Mouse (Mus musculus) small intestine, adult 10 weeks (tissue): ENCODE measurements around the gene Agtpbp1. TPM values are rescaled to one million over a fixed set of nuclear protein-coding genes. Genes with fewer than 3 reads are reported as not detected.

Experiments used
- polyA plus RNA-seq: library from polyadenylated mRNA; stranded (reverse); fragments of 350-450 nt; fragmentation: Illumina TruSeq; extraction: RNeasy Lipid Tissue Mini Kit (QIAGEN cat#74804); gene quantifications from one replicate; pipeline ENCODE4 v1.2.3, GENCODE M21; 2014; ENCODE audit warnings: low replicate concordance

The Agtpbp1 gene
- 12.4 TPM for polyA plus RNA-seq

DNA sequence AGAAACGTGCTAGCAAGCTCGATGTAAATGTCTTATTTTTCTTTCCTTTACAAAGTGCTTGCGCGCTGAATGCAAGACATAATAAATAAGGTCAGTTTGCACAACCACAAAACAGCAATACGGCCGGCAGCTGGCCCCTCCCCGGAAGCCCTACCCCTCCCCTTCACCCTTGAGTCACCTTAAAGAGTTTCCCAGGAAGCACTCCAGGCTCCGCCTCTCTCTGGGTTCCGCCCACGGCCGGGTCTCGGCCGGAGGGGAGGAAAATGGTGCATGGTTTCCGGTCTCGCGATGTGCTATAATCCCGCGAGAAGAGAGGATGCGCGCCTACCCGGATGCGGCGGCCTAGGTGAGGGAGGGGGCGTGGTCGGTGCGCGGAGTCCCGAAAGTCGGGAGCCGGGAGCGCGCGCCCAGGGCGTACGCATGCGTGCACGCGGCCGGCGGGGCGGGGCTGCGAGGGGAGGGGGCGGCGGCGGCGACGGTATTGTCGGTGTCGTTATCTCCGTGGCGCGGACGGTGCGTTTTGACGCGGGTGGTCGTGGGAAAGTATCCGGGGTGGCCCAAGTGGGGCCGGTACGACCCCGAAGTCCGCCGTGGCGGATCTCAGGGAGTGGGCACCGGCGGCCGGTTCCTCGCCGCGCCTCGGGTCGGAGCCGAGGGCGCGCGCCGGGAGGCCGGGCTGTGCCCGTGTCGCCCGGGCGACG is at the start of gene Agtpbp1, which contains the start of gene Naa35:
Agtpbp1 (minus strand) TSS at position 281 of the 701 bp plus-strand sequence.
Naa35 (plus strand) TSS at position 313 of the 701 bp plus-strand sequence.

Other genes with a start within 250 kb of the Agtpbp1 start
- 256 TPM for gene Naa35, start within 50 bp of the Agtpbp1 start, polyA plus RNA-seq
- 72.8 TPM for gene Golm1, start 90.6 kb upstream of the Agtpbp1 start, polyA plus RNA-seq
- not detected for gene 4921517D22Rik, start 108.9 kb upstream of the Agtpbp1 start, polyA plus RNA-seq
- gene Spata31d1a, start 125.1 kb upstream of the Agtpbp1 start, polyA plus RNA-seq: not detected
- gene Spata31d1b, start 127.1 kb upstream of the Agtpbp1 start, polyA plus RNA-seq: not detected
- not detected for gene Spata31d1d, start 146.5 kb upstream of the Agtpbp1 start, polyA plus RNA-seq
- gene 1700014D04Rik, start 161.5 kb upstream of the Agtpbp1 start, polyA plus RNA-seq: not detected
- 90.1 TPM for gene Isca1, start 184.6 kb upstream of the Agtpbp1 start, polyA plus RNA-seq
- gene Gm49354, start 197.0 kb upstream of the Agtpbp1 start, polyA plus RNA-seq: not detected
- 228 TPM for gene Tut7, start 237.9 kb upstream of the Agtpbp1 start, polyA plus RNA-seq